Mouse (Mus musculus) liver, embryonic 14.5 days (tissue): ENCODE data around the gene Maml2.

Experiments
- CTCF ChIP-seq: IDR thresholded peaks from 2 replicates; pipeline ENCODE4 v1.5.1; 2016; ENCODE audit warnings: antibody characterized with exemption, low read depth, control low read depth
- EP300 ChIP-seq: IDR thresholded peaks from 2 replicates; pipeline ENCODE4 v1.6.1; 2016; ENCODE audit warnings: antibody characterized with exemption, low read depth

DNA sequence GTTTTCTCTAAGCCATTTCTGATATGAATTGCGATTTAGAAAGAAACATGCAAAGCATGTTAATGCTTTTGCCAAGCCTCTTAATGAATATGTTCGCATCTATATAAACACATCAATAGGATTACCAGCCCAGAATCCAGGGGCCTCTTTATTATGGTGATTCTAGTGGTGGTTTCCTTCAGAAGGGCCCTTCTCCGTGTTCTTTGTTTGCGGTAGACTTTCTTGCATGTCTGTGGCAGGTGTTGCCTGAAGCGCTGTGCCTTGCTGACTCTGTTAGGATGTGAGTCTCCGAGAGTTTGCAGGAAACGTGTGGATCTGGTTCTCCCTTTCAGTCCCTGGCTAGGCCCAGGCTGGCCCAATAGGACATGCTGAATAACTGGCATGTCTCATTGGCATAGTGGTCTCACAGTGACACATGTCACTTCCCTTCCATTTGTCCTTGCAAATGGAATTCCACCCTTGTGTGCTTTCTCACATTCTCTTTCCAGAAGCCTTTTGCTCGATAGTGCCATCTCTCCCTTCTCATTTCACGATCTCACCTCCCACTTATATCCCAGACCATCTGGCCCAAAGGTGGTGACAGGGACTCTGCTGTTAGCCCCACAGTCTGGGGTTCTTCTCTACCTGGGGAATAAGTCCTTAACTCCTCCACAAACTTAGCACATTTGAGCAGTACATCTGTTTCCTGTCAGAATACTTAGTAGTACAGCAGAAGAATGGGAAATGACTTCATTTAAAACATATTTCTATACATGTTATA is 224.5 kb downstream of the Maml2 start:
- no peak for TF ChIP-seq CTCF
- no peak for TF ChIP-seq EP300
